Mouse (Mus musculus): Measurements from ENCODE around the gene Ppp1r3g.

The Ppp1r3g gene

DNA sequence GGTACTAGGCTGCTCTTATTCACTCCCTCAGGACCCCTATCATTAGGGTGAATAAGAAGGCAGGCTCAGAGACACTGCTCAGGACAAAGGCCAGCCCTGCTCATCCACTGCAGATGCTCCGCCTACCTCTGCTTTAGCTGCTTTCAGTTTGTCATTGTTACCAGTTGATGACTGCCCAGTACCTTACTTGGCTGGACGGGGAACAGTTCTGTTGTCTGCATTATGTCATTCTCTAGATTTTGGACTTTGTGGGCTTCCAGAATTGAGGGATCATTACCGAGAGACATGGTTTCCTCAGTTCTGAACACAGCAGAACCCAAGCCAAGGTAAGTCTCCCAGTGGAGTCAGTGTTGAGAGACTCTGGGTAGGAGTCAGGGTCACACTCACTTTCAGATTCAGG is 36.6 kb downstream of the Ppp1r3g start:
- DNase-seq (ENCODE audit: low spot score) = no peak

DNA sequence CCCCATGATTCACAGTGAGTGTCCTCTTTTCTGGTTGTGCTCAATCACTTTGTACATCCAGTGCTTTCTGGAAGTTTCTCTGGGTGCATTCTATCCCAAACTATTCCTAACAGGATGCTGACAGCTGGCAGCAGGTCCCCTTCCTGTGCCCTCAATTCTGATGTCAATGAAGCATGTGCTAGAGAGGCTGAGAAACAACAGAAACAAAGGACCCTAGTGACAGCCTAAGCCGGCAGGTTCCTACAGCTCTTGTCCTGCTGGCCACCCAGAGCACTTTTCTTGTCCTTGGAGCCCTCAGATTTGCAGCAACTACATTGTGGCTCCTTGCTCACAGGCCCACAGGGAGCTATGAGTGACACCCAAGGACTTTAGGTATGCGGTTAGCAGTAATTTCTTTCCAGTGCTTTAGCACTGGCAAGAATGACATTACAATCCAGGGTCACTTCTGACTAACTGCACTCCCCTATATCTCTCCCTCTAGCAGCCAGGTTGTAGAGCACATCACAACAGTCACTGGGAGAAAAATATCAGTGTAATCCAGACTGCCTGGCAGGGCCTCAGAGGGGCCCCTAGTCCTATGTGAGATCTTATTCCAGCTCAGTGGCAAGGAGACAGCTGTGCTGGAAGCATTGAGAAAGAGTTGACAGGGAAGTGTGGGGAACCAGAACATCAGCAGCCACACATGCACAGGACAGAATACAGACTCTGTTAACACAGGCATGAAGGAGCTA is 37.2 kb downstream of the Ppp1r3g start:
- DNase-seq (ENCODE audit: low spot score) = no peak

DNA sequence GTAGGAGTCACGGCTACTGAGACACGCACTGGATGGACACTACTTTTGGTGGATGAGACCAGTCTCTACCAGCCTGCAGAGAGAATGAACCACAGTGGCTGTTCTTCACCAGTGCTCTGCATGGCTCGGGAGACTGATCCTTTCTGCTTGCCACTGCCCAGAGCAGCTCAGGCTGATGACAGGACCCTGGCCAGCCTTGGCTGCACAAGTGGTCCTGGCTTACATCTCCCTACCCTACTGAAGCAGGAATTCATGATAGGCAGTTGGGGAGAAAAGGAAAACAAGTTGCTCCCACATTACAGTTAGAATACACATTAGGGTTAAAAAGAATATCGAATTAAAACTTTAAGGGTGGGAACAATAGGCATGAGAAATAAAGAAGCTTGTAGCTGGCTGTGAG is 39.0 kb downstream of the Ppp1r3g start:
- DNase-seq (ENCODE audit: low spot score) = no peak

DNA sequence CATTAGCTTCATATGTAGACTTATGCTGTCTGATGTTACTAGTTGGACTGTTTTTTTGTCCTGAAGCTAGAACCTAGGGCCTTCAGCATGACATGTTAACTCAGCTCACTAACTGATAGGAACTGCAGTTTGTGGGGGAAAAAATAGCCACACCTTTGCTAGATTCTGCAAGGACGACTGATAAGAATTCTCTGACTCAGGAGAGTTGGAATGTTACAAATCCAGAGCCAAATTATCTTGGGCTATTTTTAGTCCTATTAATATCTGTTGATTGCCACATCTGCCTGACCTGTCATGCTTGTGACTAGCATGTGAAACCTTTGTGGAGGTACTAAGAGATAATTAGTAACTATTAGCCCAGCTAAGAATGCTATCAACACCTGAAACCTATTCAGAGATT is 42.2 kb downstream of the Ppp1r3g start:
- DNase-seq (ENCODE audit: low spot score) = no peak

DNA sequence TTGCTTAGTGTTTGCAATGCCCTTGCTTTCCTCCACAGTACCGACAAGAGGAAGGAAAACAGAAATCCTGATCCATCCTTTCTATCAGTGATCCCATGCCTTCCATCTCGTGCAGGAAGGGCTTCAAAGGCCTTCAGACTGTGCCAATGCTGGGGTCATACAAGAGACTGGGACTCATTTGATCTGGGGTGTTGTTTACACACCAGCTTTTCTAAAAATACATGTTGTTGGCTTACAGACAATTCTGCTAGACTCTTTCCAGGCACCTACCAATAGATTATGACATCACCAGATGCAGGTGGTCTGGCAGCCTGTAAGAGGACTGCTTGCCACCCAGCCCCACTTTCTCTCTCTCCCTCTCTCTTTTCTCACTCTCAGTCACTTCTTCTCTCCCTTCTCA is 51.3 kb downstream of the Ppp1r3g start:
- no peak for DNase-seq (ENCODE audit: low spot score)

DNA sequence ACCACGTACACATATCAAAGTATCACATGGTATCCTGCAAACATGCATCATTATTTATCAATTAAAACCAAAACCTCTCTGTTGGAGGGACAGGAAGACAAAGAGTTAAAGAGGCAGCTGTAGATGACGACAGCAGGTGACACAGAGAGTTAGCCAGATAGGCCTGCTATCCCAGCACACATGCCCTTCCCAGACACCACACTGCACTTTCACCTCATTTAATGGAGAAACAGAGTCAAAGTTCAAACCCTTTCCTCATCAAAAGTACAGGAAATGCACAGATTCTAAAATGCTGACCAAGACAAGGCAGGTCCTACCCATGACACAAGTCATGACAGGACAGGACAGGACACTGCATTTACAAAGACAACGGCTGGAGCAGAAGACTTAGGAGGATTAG is 57.0 kb downstream of the Ppp1r3g start:
- DNase-seq (ENCODE audit: low spot score) = no peak

DNA sequence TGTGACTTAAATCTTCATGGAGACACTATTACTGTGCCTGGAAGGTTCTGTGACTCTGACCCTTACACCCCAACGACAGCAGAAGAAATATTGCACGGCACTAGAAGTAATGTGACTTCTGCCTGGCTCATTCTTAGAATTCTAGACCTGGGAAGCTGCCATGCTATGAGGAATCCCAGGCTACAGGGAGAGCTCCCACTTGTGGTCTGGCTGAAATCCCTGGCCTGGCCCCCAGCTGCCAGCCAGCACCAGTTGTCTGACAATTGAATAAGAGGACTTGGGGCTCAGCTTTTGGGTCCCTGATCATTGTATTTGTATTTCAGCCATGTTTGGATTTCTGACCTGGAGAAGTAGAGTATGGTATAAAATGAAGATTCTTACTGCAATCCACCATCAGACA is 59.4 kb downstream of the Ppp1r3g start:
- DNase-seq (ENCODE audit: low spot score) = no peak

DNA sequence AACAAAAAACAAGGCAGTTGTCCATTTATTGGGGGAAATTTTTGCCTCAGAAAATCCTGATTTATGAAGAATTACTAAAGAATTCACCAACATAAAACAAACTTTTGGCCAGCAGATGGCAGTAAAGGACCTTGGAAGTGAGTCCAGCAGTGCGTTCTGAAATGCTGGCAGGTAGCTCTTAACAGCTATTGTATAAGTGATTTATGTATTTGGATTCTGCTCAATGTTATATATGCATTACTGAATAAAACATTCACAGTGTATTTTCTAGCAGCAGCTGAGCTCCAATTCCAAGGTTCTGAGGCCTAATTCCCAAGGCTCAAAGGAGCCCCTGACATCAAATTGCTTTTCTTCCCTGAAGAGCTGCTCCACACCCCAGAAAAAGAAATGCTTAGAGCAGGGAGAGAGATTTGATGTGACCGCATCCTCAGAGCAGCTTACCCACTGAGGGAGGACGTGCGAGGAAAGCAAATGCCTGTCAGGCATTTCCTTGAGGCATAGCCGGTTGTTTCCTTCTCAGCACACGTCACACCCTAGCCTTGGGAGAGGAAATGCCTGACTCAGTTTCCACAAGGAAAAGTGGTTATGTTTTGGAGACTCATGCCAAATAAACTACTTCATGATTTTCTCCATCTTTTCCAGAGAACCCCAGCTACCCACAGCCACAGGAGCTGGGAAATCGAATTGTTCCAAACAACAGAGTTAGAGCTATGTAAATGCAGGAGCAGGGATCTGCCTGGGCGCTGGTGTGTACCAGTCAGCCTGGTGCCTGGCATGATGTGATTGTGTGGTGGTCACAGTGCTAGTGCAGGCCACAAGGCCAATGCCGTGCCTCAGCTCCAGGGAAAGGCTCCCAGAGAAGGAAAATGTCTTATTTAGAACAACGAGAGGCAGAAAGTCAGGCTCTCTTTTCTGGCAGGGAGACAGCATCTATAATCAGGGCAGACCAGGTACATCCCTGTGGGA is 61.0 kb downstream of the Ppp1r3g start:
- DNase-seq (ENCODE audit: low spot score) = peak; percentile 88

Measured in layer of hippocampus, adult 9-10 months (tissue).